Mouse (Mus musculus): ENCODE results near the gene Eps8l2. TPM values are rescaled to one million over a fixed set of nuclear protein-coding genes. Genes with fewer than 3 reads are reported as not detected.

Eps8l2 gene
- polyA plus RNA-seq (2012; rRNA removed; ENCODE audit: low replicate concordance): 289 and 479 TPM in 2 replicates

GRCm38 (mm10) chr7:141338576-141339131 lies at the start of gene Eps8l2:
TSS of gene Eps8l2 (plus strand) at chr7:141338880.

GRCm38 (mm10) chr7:141291921-141292582 lies 46.6 kb upstream of the Eps8l2 start, which contains the start of gene Drd4:
TSS of gene Drd4 (plus strand) at chr7:141292006.

GRCm38 (mm10) chr7:141327469-141328372 lies 11.0 kb upstream of the Eps8l2 start, which contains the start of the genes Deaf1 and Tmem80:
TSS of gene Deaf1 (minus strand) at chr7:141327690.
TSS of gene Tmem80 (plus strand) at chr7:141327739.

GRCm38 (mm10) chr7:141391625-141392551 lies 53.2 kb downstream of the Eps8l2 start, which contains the start of gene Taldo1:
TSS of gene Taldo1 (plus strand) at chr7:141392199.

Other genes with a start within 250 kb of the Eps8l2 start
- gene Sigirr, start 238.3 kb upstream of the Eps8l2 start, polyA plus RNA-seq (2012; rRNA removed; ENCODE audit: low replicate concordance): 36.7 and 51.6 TPM in 2 replicates
- gene Ano9, start 221.1 kb upstream of the Eps8l2 start, polyA plus RNA-seq (2012; rRNA removed; ENCODE audit: low replicate concordance): 63.8 and 73.8 TPM in 2 replicates
- gene Ptdss2, start 216.5 kb upstream of the Eps8l2 start, polyA plus RNA-seq (2012; rRNA removed; ENCODE audit: low replicate concordance): 22.2 and 35.2 TPM in 2 replicates
- 101 and 118 TPM in 2 replicates for gene Rnh1, start 166.0 kb upstream of the Eps8l2 start, polyA plus RNA-seq (2012; rRNA removed; ENCODE audit: low replicate concordance)
- 42.6 and 50.0 TPM in 2 replicates for gene Hras, start 144.9 kb upstream of the Eps8l2 start, polyA plus RNA-seq (2012; rRNA removed; ENCODE audit: low replicate concordance)
- gene Lrrc56, start 144.7 kb upstream of the Eps8l2 start, polyA plus RNA-seq (2012; rRNA removed; ENCODE audit: low replicate concordance): 6.5 and 9.6 TPM in 2 replicates
- gene Lmntd2, start 124.8 kb upstream of the Eps8l2 start, polyA plus RNA-seq (2012; rRNA removed; ENCODE audit: low replicate concordance): 9.3 and 10.1 TPM in 2 replicates
- 141 and 227 TPM in 2 replicates for gene Rassf7, start 123.0 kb upstream of the Eps8l2 start, polyA plus RNA-seq (2012; rRNA removed; ENCODE audit: low replicate concordance)
- 28.2 and 33.6 TPM in 2 replicates for gene Phrf1, start 110.1 kb upstream of the Eps8l2 start, polyA plus RNA-seq (2012; rRNA removed; ENCODE audit: low replicate concordance)
- 130 and 684 TPM in 2 replicates for gene Irf7, start 72.4 kb upstream of the Eps8l2 start, polyA plus RNA-seq (2012; rRNA removed; ENCODE audit: low replicate concordance)
- gene Cdhr5, start 62.1 kb upstream of the Eps8l2 start, polyA plus RNA-seq (2012; rRNA removed; ENCODE audit: low replicate concordance): 584 and 1,633 TPM in 2 replicates
- 313 and 900 TPM in 2 replicates for gene Sct, start 59.7 kb upstream of the Eps8l2 start, polyA plus RNA-seq (2012; rRNA removed; ENCODE audit: low replicate concordance)
- 0.08 and 0.33 TPM in 2 replicates for gene Drd4, start 46.9 kb upstream of the Eps8l2 start, polyA plus RNA-seq (2012; rRNA removed; ENCODE audit: low replicate concordance)
- 25.6 and 42.3 TPM in 2 replicates for gene Deaf1, start 11.2 kb upstream of the Eps8l2 start, polyA plus RNA-seq (2012; rRNA removed; ENCODE audit: low replicate concordance)
- 17.7 and 21.9 TPM in 2 replicates for gene Tmem80, start 11.1 kb upstream of the Eps8l2 start, polyA plus RNA-seq (2012; rRNA removed; ENCODE audit: low replicate concordance)
- 174 and 342 TPM in 2 replicates for gene Taldo1, start 53.3 kb downstream of the Eps8l2 start, polyA plus RNA-seq (2012; rRNA removed; ENCODE audit: low replicate concordance)
- gene Gatd1, start 75.3 kb downstream of the Eps8l2 start, polyA plus RNA-seq (2012; rRNA removed; ENCODE audit: low replicate concordance): 22.6 and 44.4 TPM in 2 replicates
- gene Cend1, start 90.6 kb downstream of the Eps8l2 start, polyA plus RNA-seq (2012; rRNA removed; ENCODE audit: low replicate concordance): 1.1 TPM in 2 replicates
- 93.2 and 420 TPM in 2 replicates for gene Slc25a22, start 99.0 kb downstream of the Eps8l2 start, polyA plus RNA-seq (2012; rRNA removed; ENCODE audit: low replicate concordance)
- 9.0 and 12.6 TPM in 2 replicates for gene Pidd1, start 105.1 kb downstream of the Eps8l2 start, polyA plus RNA-seq (2012; rRNA removed; ENCODE audit: low replicate concordance)
- gene Rplp2, start 108.5 kb downstream of the Eps8l2 start, polyA plus RNA-seq (2012; rRNA removed; ENCODE audit: low replicate concordance): 246 and 380 TPM in 2 replicates
- gene Pnpla2, start 116.3 kb downstream of the Eps8l2 start, polyA plus RNA-seq (2012; rRNA removed; ENCODE audit: low replicate concordance): 208 and 377 TPM in 2 replicates
- gene Cracr2b, start 122.2 kb downstream of the Eps8l2 start, polyA plus RNA-seq (2012; rRNA removed; ENCODE audit: low replicate concordance): 47.9 and 73.5 TPM in 2 replicates
- gene Cd151, start 128.5 kb downstream of the Eps8l2 start, polyA plus RNA-seq (2012; rRNA removed; ENCODE audit: low replicate concordance): 213 and 344 TPM in 2 replicates
- gene Polr2l, start 136.3 kb downstream of the Eps8l2 start, polyA plus RNA-seq (2012; rRNA removed; ENCODE audit: low replicate concordance): 19.2 and 22.7 TPM in 2 replicates
- 22.4 and 25.5 TPM in 2 replicates for gene Tspan4, start 136.4 kb downstream of the Eps8l2 start, polyA plus RNA-seq (2012; rRNA removed; ENCODE audit: low replicate concordance)
- gene Chid1, start 201.0 kb downstream of the Eps8l2 start, polyA plus RNA-seq (2012; rRNA removed; ENCODE audit: low replicate concordance): 38.8 and 40.9 TPM in 2 replicates
- gene Ap2a2, start 223.3 kb downstream of the Eps8l2 start, polyA plus RNA-seq (2012; rRNA removed; ENCODE audit: low replicate concordance): 57.1 and 96.3 TPM in 2 replicates